Mouse (Mus musculus): ENCODE results near the gene Znrf1. TPM values are rescaled to one million over a fixed set of nuclear protein-coding genes. Genes with fewer than 3 reads are reported as not detected.

Znrf1 gene
- polyA plus RNA-seq, 1 experiment: 25.7 TPM

- Histone ChIP-seq H3K4me3 (ENCODE audit: low read depth, low read length) (no peak overlapping the region), H3K36me3 (ENCODE audit: control insufficient read depth, insufficient read depth, low read length) (0 out of 2 replicates have a peak, but pooled peaks cover 2% of the 10 kb centered on the region), H3K4me1 (ENCODE audit: control insufficient read depth, insufficient read depth, insufficient read length, low read length) (peaks cover 8% of the 10 kb centered on the region), H3K27ac (ENCODE audit: insufficient read depth, low read depth, low read length) (no peak overlapping the region), H3K27me3 (ENCODE audit: control insufficient read depth, insufficient read depth, low read length) (no peaks in the 10 kb centered on the region)
- WGBS: 65% methylated on average over 9 of the region's 9 CpGs
- TF ChIP-seq POLR2A (IDR thresholded peaks at IDR 0.05; ENCODE audit: low read depth, low read length) (no peak), CTCF (IDR thresholded peaks at IDR 0.05; ENCODE audit: extremely low read depth, insufficient read length, insufficient replicate concordance, low read depth, low read length) (no peak)
Measured at GRCm38 (mm10) chr8:111606961-111607360, 71.1 kb downstream of the Znrf1 start.

- Histone ChIP-seq H3K27me3 (ENCODE audit: control insufficient read depth, insufficient read depth, low read length) (no peaks in the 10 kb centered on the region), H3K27ac (ENCODE audit: insufficient read depth, low read depth, low read length) (no peak overlapping the region), H3K4me3 (ENCODE audit: low read depth, low read length) (no peak overlapping the region), H3K36me3 (ENCODE audit: control insufficient read depth, insufficient read depth, low read length) (0 out of 2 replicates have a peak, but pooled peaks cover 2% of the 10 kb centered on the region), H3K4me1 (ENCODE audit: control insufficient read depth, insufficient read depth, insufficient read length, low read length) (peaks cover 8% of the 10 kb centered on the region)
- 34% methylated on average over 7 of the region's 7 CpGs for WGBS
- TF ChIP-seq POLR2A (IDR thresholded peaks at IDR 0.05; ENCODE audit: low read depth, low read length) (no peak), CTCF (IDR thresholded peaks at IDR 0.05; ENCODE audit: extremely low read depth, insufficient read length, insufficient replicate concordance, low read depth, low read length) (no peak)
Measured at GRCm38 (mm10) chr8:111607414-111607813, 71.5 kb downstream of the Znrf1 start.

GRCm38 (mm10) chr8:111613181-111613580 lies 77.3 kb downstream of the Znrf1 start:
- Histone ChIP-seq H3K36me3 (ENCODE audit: control insufficient read depth, insufficient read depth, low read length) (0 out of 2 replicates have a peak, but pooled peaks cover 2% of the 10 kb centered on the region), H3K27me3 (ENCODE audit: control insufficient read depth, insufficient read depth, low read length) (no peaks in the 10 kb centered on the region), H3K4me3 (ENCODE audit: low read depth, low read length) (no peak overlapping the region), H3K4me1 (ENCODE audit: control insufficient read depth, insufficient read depth, insufficient read length, low read length) (peaks cover 4% of the 10 kb centered on the region; the same call in 1 of the 2 replicates), H3K27ac (ENCODE audit: insufficient read depth, low read depth, low read length) (0 out of 2 replicates have a peak overlapping the region, but pooled peaks have one; percentile 31)
- TF ChIP-seq CTCF (IDR thresholded peaks at IDR 0.05; ENCODE audit: extremely low read depth, insufficient read length, insufficient replicate concordance, low read depth, low read length): no peak
- TF ChIP-seq POLR2A (IDR thresholded peaks at IDR 0.05; ENCODE audit: low read depth, low read length): no peak
- 34% methylated on average over 5 of the region's 5 CpGs for WGBS

- 83% methylated on average over 6 of the region's 6 CpGs for WGBS
- Histone ChIP-seq H3K27me3 (ENCODE audit: control insufficient read depth, insufficient read depth, low read length) (no peaks in the 10 kb centered on the region), H3K4me1 (ENCODE audit: control insufficient read depth, insufficient read depth, insufficient read length, low read length) (peaks cover 7% of the 10 kb centered on the region; the same call in 1 of the 2 replicates), H3K4me3 (ENCODE audit: low read depth, low read length) (no peak overlapping the region), H3K27ac (ENCODE audit: insufficient read depth, low read depth, low read length) (no peak overlapping the region), H3K36me3 (ENCODE audit: control insufficient read depth, insufficient read depth, low read length) (0 out of 2 replicates have a peak, but pooled peaks cover 2% of the 10 kb centered on the region)
- TF ChIP-seq CTCF (IDR thresholded peaks at IDR 0.05; ENCODE audit: extremely low read depth, insufficient read length, insufficient replicate concordance, low read depth, low read length): no peak
Measured at GRCm38 (mm10) chr8:111614786-111615701, 79.1 kb downstream of the Znrf1 start.

- Histone ChIP-seq H3K4me1 (ENCODE audit: control insufficient read depth, insufficient read depth, insufficient read length, low read length) (peaks cover 7% of the 10 kb centered on the region), H3K27ac (ENCODE audit: insufficient read depth, low read depth, low read length) (no peak overlapping the region), H3K36me3 (ENCODE audit: control insufficient read depth, insufficient read depth, low read length) (no peaks in the 10 kb centered on the region; the same call in 1 of the 2 replicates), H3K27me3 (ENCODE audit: control insufficient read depth, insufficient read depth, low read length) (no peaks in the 10 kb centered on the region), H3K4me3 (ENCODE audit: low read depth, low read length) (no peak overlapping the region)
- WGBS: 67% methylated on average over 6 of the region's 6 CpGs
- TF ChIP-seq POLR2A (IDR thresholded peaks at IDR 0.05; ENCODE audit: low read depth, low read length) (no peak), CTCF (IDR thresholded peaks at IDR 0.05; ENCODE audit: extremely low read depth, insufficient read length, insufficient replicate concordance, low read depth, low read length) (no peak)
Measured at GRCm38 (mm10) chr8:111617812-111618211, 81.9 kb downstream of the Znrf1 start.

- no peak overlapping the region for H3K27ac ChIP-seq (ENCODE audit: insufficient read depth, low read depth, low read length)
- no peak overlapping the region for H3K4me3 ChIP-seq (ENCODE audit: low read depth, low read length)
- no peaks in the 10 kb centered on the region for H3K27me3 ChIP-seq (ENCODE audit: control insufficient read depth, insufficient read depth, low read length)
- no peaks in the 10 kb centered on the region; the same call in 1 of the 2 replicates for H3K36me3 ChIP-seq (ENCODE audit: control insufficient read depth, insufficient read depth, low read length)
- 93% methylated on average over 4 of the region's 4 CpGs for WGBS
- H3K4me1 ChIP-seq (ENCODE audit: control insufficient read depth, insufficient read depth, insufficient read length, low read length): peaks cover 4% of the 10 kb centered on the region
- TF ChIP-seq CTCF (IDR thresholded peaks at IDR 0.05; ENCODE audit: extremely low read depth, insufficient read length, insufficient replicate concordance, low read depth, low read length) (no peak), POLR2A (IDR thresholded peaks at IDR 0.05; ENCODE audit: low read depth, low read length) (no peak)
Measured at GRCm38 (mm10) chr8:111618273-111618672, 82.4 kb downstream of the Znrf1 start.

GRCm38 (mm10) chr8:111619936-111620335 lies 84.0 kb downstream of the Znrf1 start:
- no peak overlapping the region for H3K27ac ChIP-seq (ENCODE audit: insufficient read depth, low read depth, low read length)
- 48% methylated on average over 1 of the region's 1 CpGs for WGBS
- no peak overlapping the region for H3K4me3 ChIP-seq (ENCODE audit: low read depth, low read length)
- H3K27me3 ChIP-seq (ENCODE audit: control insufficient read depth, insufficient read depth, low read length): no peaks in the 10 kb centered on the region
- TF ChIP-seq POLR2A (IDR thresholded peaks at IDR 0.05; ENCODE audit: low read depth, low read length): no peak
- H3K4me1 ChIP-seq (ENCODE audit: control insufficient read depth, insufficient read depth, insufficient read length, low read length): peaks cover 4% of the 10 kb centered on the region
- H3K36me3 ChIP-seq (ENCODE audit: control insufficient read depth, insufficient read depth, low read length): no peaks in the 10 kb centered on the region; the same call in 1 of the 2 replicates

Measured in small intestine, adult 2 months (tissue).